Mouse (Mus musculus) intestine, embryonic 14.5 days (tissue): ENCODE data around the gene Dhx9. TPM values are rescaled to one million over a fixed set of nuclear protein-coding genes. Genes with fewer than 3 reads are reported as not detected.
"Not testable (repeated sequence)": the region's sequence is repeated elsewhere in the genome, so short reads cannot be mapped to it uniquely, and the experiment has no call there.

Source experiments
- ATAC-seq: fragments of 200-750 bp; cut with Nextera tagmentation; replicated peaks from 2 replicates; pipeline ENCODE4 v1.8.0; 2017; ENCODE audit warnings: low read depth, moderate number of reproducible peaks, moderate TSS enrichment, moderate library complexity; ENCODE audit not compliant: low FRiP score, low TSS enrichment
- DNase-seq: peaks from one replicate; pipeline ENCODE4 v3.0.0-alpha.2; 2018; ENCODE audit warnings: low spot score
- H3K27ac ChIP-seq: fragments of 300-500 bp; sonication (generic); 2 replicates; pipeline ENCODE4 v1.5.1; 2014; ENCODE audit warnings: low read depth, mild to moderate bottlenecking, control low read depth
- H3K27me3 ChIP-seq: fragments of 300-500 bp; sonication (generic); replicated peaks from 2 replicates; pipeline ENCODE4 v1.6.1; 2014; ENCODE audit warnings: low read length, control low read depth; ENCODE audit not compliant: control insufficient read depth, insufficient read depth
- H3K36me3 ChIP-seq: fragments of 300-500 bp; sonication (generic); 2 replicates; pipeline ENCODE4 v1.6.1; 2014; ENCODE audit warnings: low read length, control low read depth; ENCODE audit not compliant: control insufficient read depth, insufficient read depth
- H3K4me1 ChIP-seq: fragments of 300-500 bp; sonication (generic); replicated peaks from 2 replicates; pipeline ENCODE4 v1.6.1; 2014; ENCODE audit warnings: low read length, control low read depth, mixed read lengths; ENCODE audit not compliant: control insufficient read depth, insufficient read depth
- H3K4me2 ChIP-seq: fragments of 300-500 bp; sonication (generic); 2 replicates; pipeline ENCODE4 v1.6.1; 2014; ENCODE audit warnings: low read length
- H3K4me3 ChIP-seq: fragments of 300-500 bp; sonication (generic); 2 replicates; pipeline ENCODE4 v1.5.1; 2014; ENCODE audit warnings: low read depth, low read length, control low read depth, mixed read lengths
- H3K9ac ChIP-seq: fragments of 300-500 bp; sonication (generic); 2 replicates; pipeline ENCODE4 v1.6.1; 2014; ENCODE audit warnings: mild to moderate bottlenecking, low read length
- H3K9me3 ChIP-seq: fragments of 300-500 bp; sonication (generic); 2 replicates; pipeline ENCODE4 v1.6.1; 2016; ENCODE audit warnings: low read length, control low read depth; ENCODE audit not compliant: control insufficient read depth
- WGBS: fragments of 180-500 bp; shearing (Covaris S2); extraction: QIAGEN DNeasy Blood & Tissue Kit; methylation state at CpG from one replicate; pipeline ENCODE4 v1.1.7; 2014; 5-methylcytosine and 5-hydroxymethylcytosine counted together
- polyA plus RNA-seq: library from polyadenylated mRNA; unstranded; fragments of >200 nt; fragmentation: Nextera tagmentation; extraction: Ambion mirVana; gene quantifications from 2 replicates; pipeline ENCODE4 v1.2.1, GENCODE M21; 2014

The Dhx9 gene
- polyA plus RNA-seq, 1 experiment from 2014 or later, result 25.5 TPM

- not testable (repeated sequence) for H3K27ac ChIP-seq, H3K4me3 ChIP-seq, H3K27me3 ChIP-seq, DNase-seq, ATAC-seq, H3K4me2 ChIP-seq, H3K9ac ChIP-seq, H3K36me3 ChIP-seq, H3K4me1 ChIP-seq, H3K9me3 ChIP-seq
- WGBS, result 87% methylated on average over 3 of the region's 4 CpGs
Observed at GRCm38 (mm10) chr1:153412663-153413396, 74.6 kb downstream of the Dhx9 start.

DNA sequence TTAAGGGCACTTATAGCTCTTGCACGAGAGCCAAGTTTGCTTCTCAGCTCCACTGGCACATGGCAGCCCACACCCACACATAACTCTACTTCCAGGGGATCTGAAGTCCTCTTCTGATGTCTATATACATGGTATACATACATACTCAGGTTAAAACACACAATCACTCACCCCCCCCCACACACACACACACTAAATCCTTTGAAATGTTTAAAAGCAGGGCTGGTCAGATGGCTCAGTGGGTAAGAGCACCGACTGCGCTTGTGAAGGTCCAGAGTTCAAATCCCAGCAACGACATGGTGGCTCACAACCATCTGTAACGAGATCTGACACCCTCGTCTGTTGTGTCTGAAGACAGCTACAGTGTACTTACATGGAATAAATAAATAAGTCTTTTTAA is 75.7 kb downstream of the Dhx9 start:
- H3K36me3 ChIP-seq, result no peaks in the 10 kb centered on the region
- no peak for ATAC-seq
- no peak overlapping the region for H3K4me2 ChIP-seq
- H3K27me3 ChIP-seq, result no peaks in the 10 kb centered on the region
- H3K4me3 ChIP-seq, result no peak overlapping the region
- WGBS, result 86% methylated on average over 6 of the region's 6 CpGs
- H3K4me1 ChIP-seq, result no peaks in the 10 kb centered on the region
- no peaks in the 10 kb centered on the region for H3K9me3 ChIP-seq
- DNase-seq, result no peak
- no peak overlapping the region for H3K9ac ChIP-seq
- H3K27ac ChIP-seq, result no peak overlapping the region

- H3K9me3 ChIP-seq, H3K27me3 ChIP-seq, H3K36me3 ChIP-seq, H3K4me3 ChIP-seq, H3K27ac ChIP-seq, H3K4me2 ChIP-seq, ATAC-seq, H3K9ac ChIP-seq, DNase-seq, H3K4me1 ChIP-seq: not testable (repeated sequence)
- WGBS, result 97% methylated on average over 1 of the region's 4 CpGs
Observed at GRCm38 (mm10) chr1:153410915-153411314, 76.5 kb downstream of the Dhx9 start.

- H3K27me3 ChIP-seq, H3K4me1 ChIP-seq, H3K36me3 ChIP-seq, H3K9me3 ChIP-seq, DNase-seq, H3K9ac ChIP-seq, H3K4me3 ChIP-seq, H3K27ac ChIP-seq, ATAC-seq, H3K4me2 ChIP-seq: not testable (repeated sequence)
- 80% methylated on average over 5 of the region's 5 CpGs for WGBS
Observed at GRCm38 (mm10) chr1:153408296-153408695, 79.2 kb downstream of the Dhx9 start.

DNA sequence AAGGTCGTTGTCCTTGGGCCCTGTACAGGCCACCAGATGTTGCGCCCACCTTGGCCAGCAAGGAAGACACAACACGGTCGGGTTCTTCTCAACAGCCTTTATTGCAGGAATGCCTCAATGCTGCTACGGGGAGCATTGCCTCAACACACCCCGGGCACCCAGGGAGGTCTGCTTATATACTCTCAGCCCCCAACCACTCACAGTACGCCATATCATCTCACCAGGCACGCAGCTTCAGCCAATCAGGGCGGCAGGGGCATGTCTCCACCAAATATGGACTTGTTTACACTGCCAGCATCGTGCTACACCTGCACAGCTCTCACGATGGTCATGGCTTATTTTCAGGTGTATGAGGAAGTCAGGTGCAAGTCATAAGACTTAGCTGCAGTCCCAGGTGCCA is 79.8 kb downstream of the Dhx9 start:
- not testable (repeated sequence) for H3K4me2 ChIP-seq, ATAC-seq, DNase-seq, H3K36me3 ChIP-seq, H3K27ac ChIP-seq, H3K27me3 ChIP-seq, H3K4me1 ChIP-seq, H3K4me3 ChIP-seq, H3K9ac ChIP-seq, H3K9me3 ChIP-seq
- WGBS, result 83% methylated on average over 11 of the region's 11 CpGs

Other genes starting within 250 kb of the Dhx9 start
- 104 and 112 TPM in 2 replicates for gene Lamc1, start 154.9 kb downstream of the Dhx9 start, polyA plus RNA-seq
- gene Shcbp1l, start 62.5 kb downstream of the Dhx9 start, polyA plus RNA-seq, result 0.27 and 0.37 TPM in 2 replicates
- 8.3 and 9.0 TPM in 2 replicates for gene Npl, start 62.4 kb upstream of the Dhx9 start, polyA plus RNA-seq
- 0.04 and 0.46 TPM in 2 replicates for gene Rgs8, start 165.4 kb upstream of the Dhx9 start, polyA plus RNA-seq